Mouse (Mus musculus): ENCODE results near the gene Dpy19l3. TPM values are rescaled to one million over a fixed set of nuclear protein-coding genes. Genes with fewer than 3 reads are reported as not detected.
A peak's percentile ranks its signal among the peaks of the same experiment; 100 is the strongest.

Dpy19l3 gene
- polyA plus RNA-seq, 1 experiment from 2014 or later, result 27.8 TPM

- Histone ChIP-seq H3K27ac (no peak overlapping the region), H3K27me3 (no peaks in the 10 kb centered on the region), H3K9ac (no peak overlapping the region), H3K9me3 (no peaks in the 10 kb centered on the region), H3K4me2 (no peak overlapping the region), H3K4me1 (no peaks in the 10 kb centered on the region), H3K4me3 (no peak overlapping the region), H3K36me3 (peaks cover 70% of the 10 kb centered on the region)
- WGBS, result 88% methylated on average over 12 of the region's 12 CpGs
- no peak for ATAC-seq (ENCODE audit: insufficient number of reproducible peaks, low FRiP score, low TSS enrichment, low read depth)
These were observed 7.4 kb downstream of the Dpy19l3 start for GRCm38 (mm10) chr7:35746686-35747396.

- no peak overlapping the region for H3K27ac ChIP-seq
- H3K27me3 ChIP-seq, result no peaks in the 10 kb centered on the region
- ATAC-seq (ENCODE audit: insufficient number of reproducible peaks, low FRiP score, low TSS enrichment, low read depth), result no peak
- H3K4me2 ChIP-seq, result no peak overlapping the region
- no peaks in the 10 kb centered on the region for H3K9me3 ChIP-seq
- H3K36me3 ChIP-seq, result peaks cover 59% of the 10 kb centered on the region
- 70% methylated on average over 6 of the region's 6 CpGs for WGBS
- H3K4me1 ChIP-seq, result no peaks in the 10 kb centered on the region
- no peak overlapping the region for H3K9ac ChIP-seq
- H3K4me3 ChIP-seq, result no peak overlapping the region
These were observed 9.0 kb downstream of the Dpy19l3 start for GRCm38 (mm10) chr7:35745281-35745702.

- 88% methylated on average over 9 of the region's 9 CpGs for WGBS
- no peak overlapping the region for H3K9ac ChIP-seq
- no peak for ATAC-seq (ENCODE audit: insufficient number of reproducible peaks, low FRiP score, low TSS enrichment, low read depth)
- no peaks in the 10 kb centered on the region for H3K9me3 ChIP-seq
- no peak overlapping the region for H3K4me3 ChIP-seq
- no peaks in the 10 kb centered on the region for H3K4me1 ChIP-seq
- H3K27me3 ChIP-seq, result no peaks in the 10 kb centered on the region
- H3K27ac ChIP-seq, result no peak overlapping the region
- H3K36me3 ChIP-seq, result peaks cover 57% of the 10 kb centered on the region
- H3K4me2 ChIP-seq, result no peak overlapping the region
These were observed 9.5 kb downstream of the Dpy19l3 start for GRCm38 (mm10) chr7:35744771-35745170.

GRCm38 (mm10) chr7:35742310-35742709 is 11.9 kb downstream of the Dpy19l3 start:
- Histone ChIP-seq H3K4me2 (no peak overlapping the region), H3K27me3 (no peaks in the 10 kb centered on the region), H3K4me3 (no peak overlapping the region), H3K4me1 (no peaks in the 10 kb centered on the region), H3K27ac (no peak overlapping the region), H3K36me3 (peaks cover 37% of the 10 kb centered on the region), H3K9me3 (no peaks in the 10 kb centered on the region), H3K9ac (no peak overlapping the region)
- 72% methylated on average over 5 of the region's 5 CpGs for WGBS
- no peak for ATAC-seq (ENCODE audit: insufficient number of reproducible peaks, low FRiP score, low TSS enrichment, low read depth)

GRCm38 (mm10) chr7:35741858-35742257 is 12.4 kb downstream of the Dpy19l3 start:
- peaks cover 34% of the 10 kb centered on the region for H3K36me3 ChIP-seq

GRCm38 (mm10) chr7:35740489-35741230 is 13.6 kb downstream of the Dpy19l3 start:
- Histone ChIP-seq H3K27ac (no peak overlapping the region), H3K27me3 (no peaks in the 10 kb centered on the region), H3K36me3 (peaks cover 24% of the 10 kb centered on the region), H3K4me1 (no peaks in the 10 kb centered on the region), H3K9ac (no peak overlapping the region), H3K4me3 (no peak overlapping the region), H3K4me2 (no peak overlapping the region), H3K9me3 (no peaks in the 10 kb centered on the region)
- no peak for ATAC-seq (ENCODE audit: insufficient number of reproducible peaks, low FRiP score, low TSS enrichment, low read depth)
- WGBS, result 73% methylated on average over 5 of the region's 5 CpGs

More at GRCm38 (mm10) chr7:35741858-35742257, 12.4 kb downstream of the Dpy19l3 start:
- Histone ChIP-seq H3K27me3 (no peaks in the 10 kb centered on the region), H3K9me3 (no peaks in the 10 kb centered on the region), H3K27ac (no peak overlapping the region), H3K9ac (no peak overlapping the region), H3K4me2 (no peak overlapping the region), H3K4me3 (no peak overlapping the region), H3K4me1 (no peaks in the 10 kb centered on the region)
- WGBS, result 66% methylated on average over 5 of the region's 5 CpGs
- ATAC-seq (ENCODE audit: insufficient number of reproducible peaks, low FRiP score, low TSS enrichment, low read depth), result no peak

- no peak for ATAC-seq (ENCODE audit: insufficient number of reproducible peaks, low FRiP score, low TSS enrichment, low read depth)
- H3K27me3 ChIP-seq, result no peaks in the 10 kb centered on the region
- peaks cover under 1% of the 10 kb centered on the region; the same call in 1 of the 2 replicates for H3K4me1 ChIP-seq
- H3K4me3 ChIP-seq, result no peak overlapping the region
- H3K4me2 ChIP-seq, result no peak overlapping the region
- H3K9ac ChIP-seq, result no peak overlapping the region
- no peak overlapping the region for H3K27ac ChIP-seq
- no peaks in the 10 kb centered on the region for H3K9me3 ChIP-seq
- H3K36me3 ChIP-seq, result peaks cover 27% of the 10 kb centered on the region
These were observed 15.4 kb downstream of the Dpy19l3 start for GRCm38 (mm10) chr7:35738871-35739270.

GRCm38 (mm10) chr7:35733313-35734050 is 20.8 kb downstream of the Dpy19l3 start:
- Histone ChIP-seq H3K27ac (no peak overlapping the region), H3K9ac (no peak overlapping the region), H3K9me3 (no peaks in the 10 kb centered on the region), H3K4me2 (no peak overlapping the region), H3K4me3 (no peak overlapping the region), H3K36me3 (peaks cover 20% of the 10 kb centered on the region), H3K27me3 (no peaks in the 10 kb centered on the region), H3K4me1 (peaks cover 4% of the 10 kb centered on the region; the same call in 1 of the 2 replicates)
- WGBS, result 46% methylated on average over 14 of the region's 14 CpGs
- 0 out of 2 replicates have a peak, but pooled peaks have one; percentile 56 for ATAC-seq (ENCODE audit: insufficient number of reproducible peaks, low FRiP score, low TSS enrichment, low read depth)

GRCm38 (mm10) chr7:35732585-35733059 is 21.6 kb downstream of the Dpy19l3 start:
- H3K9me3 ChIP-seq, result no peaks in the 10 kb centered on the region
- no peak overlapping the region for H3K4me2 ChIP-seq
- peaks cover 22% of the 10 kb centered on the region for H3K36me3 ChIP-seq
- no peak overlapping the region for H3K4me3 ChIP-seq
- ATAC-seq (ENCODE audit: insufficient number of reproducible peaks, low FRiP score, low TSS enrichment, low read depth), result no peak
- no peak overlapping the region for H3K9ac ChIP-seq
- H3K27me3 ChIP-seq, result no peaks in the 10 kb centered on the region
- peaks cover 4% of the 10 kb centered on the region; the same call in 1 of the 2 replicates for H3K4me1 ChIP-seq
- WGBS, result 65% methylated on average over 10 of the region's 10 CpGs
- H3K27ac ChIP-seq, result no peak overlapping the region

- Histone ChIP-seq H3K36me3 (peaks cover 29% of the 10 kb centered on the region), H3K9ac (no peak overlapping the region), H3K9me3 (no peaks in the 10 kb centered on the region), H3K4me2 (no peak overlapping the region), H3K27me3 (no peaks in the 10 kb centered on the region), H3K27ac (no peak overlapping the region), H3K4me3 (no peak overlapping the region), H3K4me1 (peaks cover 4% of the 10 kb centered on the region; the same call in 1 of the 2 replicates)
- 84% methylated on average over 9 of the region's 9 CpGs for WGBS
- ATAC-seq (ENCODE audit: insufficient number of reproducible peaks, low FRiP score, low TSS enrichment, low read depth), result no peak
These were observed 24.6 kb downstream of the Dpy19l3 start for GRCm38 (mm10) chr7:35729621-35730031.

- H3K27me3 ChIP-seq, result no peaks in the 10 kb centered on the region
- no peak overlapping the region for H3K9ac ChIP-seq
- WGBS, result 89% methylated on average over 12 of the region's 12 CpGs
- no peak overlapping the region for H3K4me3 ChIP-seq
- no peaks in the 10 kb centered on the region for H3K9me3 ChIP-seq
- H3K27ac ChIP-seq, result no peak overlapping the region
- H3K36me3 ChIP-seq, result peaks cover 37% of the 10 kb centered on the region
- no peaks in the 10 kb centered on the region for H3K4me1 ChIP-seq
- no peak for ATAC-seq (ENCODE audit: insufficient number of reproducible peaks, low FRiP score, low TSS enrichment, low read depth)
- H3K4me2 ChIP-seq, result no peak overlapping the region
These were observed 25.9 kb downstream of the Dpy19l3 start for GRCm38 (mm10) chr7:35728376-35728775.
